Comparison of ENCODE assay signal across 12 mouse cellular contexts in the genomic region with DNA sequence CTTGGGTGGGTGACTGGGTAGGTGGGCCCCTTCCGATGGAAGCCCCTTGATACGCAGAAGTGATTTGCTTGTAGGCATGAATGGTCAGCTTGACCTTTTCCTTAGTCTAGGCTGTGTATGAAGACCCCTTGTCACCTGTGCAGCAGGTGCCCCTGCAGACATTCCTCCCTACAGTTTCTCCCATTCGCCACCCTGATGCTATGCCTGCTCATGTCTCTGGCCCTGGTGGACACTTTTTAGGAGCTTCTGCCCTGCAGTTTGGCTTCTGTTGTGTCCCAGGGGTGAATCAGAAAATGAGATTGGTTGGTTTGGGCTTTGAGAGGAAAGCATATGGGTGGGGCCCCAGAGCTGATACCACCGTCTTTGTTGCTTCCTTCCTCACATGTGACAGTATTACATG. TPM values are rescaled to one million over a fixed set of nuclear protein-coding genes. Genes with fewer than 3 reads are reported as not detected.
"Had no signal": no experiment of that assay in that cellular context is flagged by ENCODE, and none has a peak within 500 bp of the region (broad histone marks: within the 10 kb centered on the region; RNA-seq: fewer than 3 reads in every experiment).

No protein-coding gene starts in this region.

- H3K9ac ChIP-seq: heart, embryonic 13.5 days; heart, embryonic 15.5 days; hindbrain, embryonic 14.5 days; kidney, embryonic 15.5 days; limb, embryonic 13.5 days; limb, embryonic 15.5 days; liver, embryonic 12.5 days had no signal

- H3K9me3 ChIP-seq: heart, embryonic 13.5 days; heart, embryonic 15.5 days; kidney, embryonic 15.5 days; limb, embryonic 13.5 days; limb, embryonic 15.5 days; liver, embryonic 12.5 days had no signal

- H3K27me3 ChIP-seq: heart, embryonic 13.5 days; heart, embryonic 15.5 days; kidney, embryonic 15.5 days; limb, embryonic 13.5 days; limb, embryonic 15.5 days; liver, embryonic 12.5 days had no signal

- H3K4me1 ChIP-seq: limb, embryonic 15.5 days had no signal

- H3K27ac ChIP-seq: heart, embryonic 13.5 days; heart, embryonic 15.5 days; hindbrain, embryonic 14.5 days; hindbrain, postnatal 0 days; kidney, embryonic 15.5 days; kidney, postnatal 0 days; limb, embryonic 13.5 days; limb, embryonic 15.5 days; liver, embryonic 12.5 days had no signal

- H3K4me3 ChIP-seq: heart, embryonic 13.5 days; heart, embryonic 15.5 days; kidney, embryonic 15.5 days; limb, embryonic 13.5 days; limb, embryonic 15.5 days; liver, embryonic 12.5 days had no signal

- H3K4me2 ChIP-seq: heart, embryonic 11.5 days; heart, embryonic 13.5 days; heart, embryonic 15.5 days; hindbrain, embryonic 14.5 days; kidney, embryonic 15.5 days; limb, embryonic 13.5 days; limb, embryonic 15.5 days; liver, embryonic 12.5 days had no signal

RNA-seq across cellular contexts. Expression of a gene that starts 27.0 kb away (rescaled TPM):
- polyA plus RNA-seq: heart, embryonic 15.5 days; heart, postnatal 0 days; liver, adult 2 months; liver, embryonic 12.5 days had no signal
